Mouse (Mus musculus) olfactory bulb, adult 2 months (tissue): ENCODE measurements around the gene Tbx18.

Experiments used
- CTCF ChIP-seq: fragments of 200-500 bp; IDR thresholded peaks from 2 replicates; pipeline ENCODE4 v1.5.1; 2012; ENCODE audit warnings: low read depth, mild to moderate bottlenecking, low read length, moderate library complexity; ENCODE audit not compliant: insufficient read depth
- POLR2A ChIP-seq: fragments of 200-500 bp; IDR thresholded peaks from 2 replicates; pipeline ENCODE4 v1.6.1; 2012; ENCODE audit warnings: mild to moderate bottlenecking, low read depth, low read length, moderate library complexity; ENCODE audit not compliant: insufficient read depth

DNA sequence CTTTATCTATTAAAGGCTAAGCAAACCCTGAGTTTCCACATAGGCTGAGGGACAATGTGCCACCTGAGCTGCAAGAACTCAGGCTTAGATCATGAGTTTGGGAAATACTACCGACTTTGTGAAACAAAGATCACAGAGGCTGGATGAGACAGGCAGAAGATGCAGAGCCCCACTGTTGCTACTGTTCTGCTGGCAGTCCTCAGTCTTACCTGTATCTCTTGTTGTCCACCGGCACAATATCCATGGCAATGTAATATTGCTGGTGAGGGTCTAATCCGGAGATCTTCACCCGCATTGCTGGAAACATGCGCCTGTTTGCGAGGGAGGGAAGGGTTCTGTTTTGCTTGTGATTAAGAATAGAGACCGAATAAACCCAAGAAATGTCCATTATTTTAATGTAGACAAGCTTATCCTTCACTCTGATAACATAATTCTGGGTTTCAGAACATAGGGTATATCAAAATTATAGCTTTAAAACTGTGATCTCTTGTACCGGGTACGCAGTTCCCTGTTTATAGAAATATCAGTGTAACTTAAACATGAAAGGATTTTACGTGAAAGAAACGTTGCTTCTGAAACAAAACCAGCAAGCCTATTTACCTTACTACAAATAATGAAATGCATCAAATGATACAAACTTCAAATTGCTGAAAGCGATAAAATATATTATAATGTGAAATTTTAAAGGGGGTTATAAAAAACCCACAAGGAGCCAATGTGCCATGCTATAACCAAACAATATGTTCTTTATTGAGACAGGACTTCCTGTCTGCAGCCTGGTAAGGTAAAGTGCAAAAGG, 3.7 kb downstream of the Tbx18 start:
- TF ChIP-seq CTCF: no peak
- TF ChIP-seq POLR2A: no peak
